Mouse (Mus musculus) ES-E14 (cell line): ENCODE data around the gene Dcaf5.

Source experiments
- CHD2 ChIP-seq: IDR thresholded peaks from 2 replicates; pipeline ENCODE4 v1.6.1; 2014; ENCODE audit warnings: mild to moderate bottlenecking, low read depth, low read length, inconsistent platforms
- HCFC1 ChIP-seq: IDR thresholded peaks from 2 replicates; pipeline ENCODE4 v1.6.1; 2012; ENCODE audit warnings: low read length, inconsistent platforms, borderline replicate concordance; ENCODE audit not compliant: insufficient read depth
- MAFK ChIP-seq: IDR thresholded peaks from 2 replicates; pipeline ENCODE4 v1.6.1; 2014; ENCODE audit warnings: mild to moderate bottlenecking, low read depth, low read length, inconsistent platforms; ENCODE audit not compliant: insufficient read depth
- ZC3H11A ChIP-seq: IDR thresholded peaks from 2 replicates; pipeline ENCODE4 v1.6.1; 2012; ENCODE audit warnings: low read depth, mild to moderate bottlenecking, inconsistent platforms, low read length, borderline replicate concordance
- ZNF384 ChIP-seq: IDR thresholded peaks from 2 replicates; pipeline ENCODE4 v1.6.1; 2012; ENCODE audit warnings: low read depth, low read length, inconsistent platforms

GRCm38 (mm10) chr12:80330819-80331218, 105.6 kb downstream of the Dcaf5 start:
- TF ChIP-seq HCFC1 (no peak), CHD2 (no peak), MAFK (no peak), ZC3H11A (no peak), ZNF384 (no peak)
